Mouse (Mus musculus): Measurements from ENCODE around the gene Ptprcap. TPM values are rescaled to one million over a fixed set of nuclear protein-coding genes. Genes with fewer than 3 reads are reported as not detected.

Ptprcap gene
- polyA plus RNA-seq, 1 experiment from 2014 or later = 0.51 TPM

DNA sequence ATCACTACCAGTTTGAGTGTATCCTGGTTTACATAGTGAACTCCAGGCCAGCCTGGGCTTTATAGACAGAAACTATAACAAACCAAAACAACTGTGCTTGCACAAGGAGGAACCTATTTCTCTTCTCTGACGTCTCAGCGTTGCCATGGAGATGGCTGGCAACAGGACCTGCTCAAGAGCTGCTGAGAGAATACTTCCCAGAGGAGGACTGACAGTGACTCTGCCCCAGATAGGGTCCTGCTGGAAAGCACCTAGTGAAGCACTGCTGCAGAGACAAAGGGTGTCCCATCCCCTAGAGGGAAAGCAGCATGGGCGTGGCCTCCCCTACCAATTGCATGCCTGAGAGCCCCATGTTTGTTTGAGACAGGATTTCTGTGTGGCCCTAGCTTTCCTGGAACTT lies 28.5 kb downstream of the Ptprcap start:
- no peak overlapping the region for H3K27ac ChIP-seq (ENCODE audit: low read depth, low read length)
- no peak for ATAC-seq (ENCODE audit: low read depth)

DNA sequence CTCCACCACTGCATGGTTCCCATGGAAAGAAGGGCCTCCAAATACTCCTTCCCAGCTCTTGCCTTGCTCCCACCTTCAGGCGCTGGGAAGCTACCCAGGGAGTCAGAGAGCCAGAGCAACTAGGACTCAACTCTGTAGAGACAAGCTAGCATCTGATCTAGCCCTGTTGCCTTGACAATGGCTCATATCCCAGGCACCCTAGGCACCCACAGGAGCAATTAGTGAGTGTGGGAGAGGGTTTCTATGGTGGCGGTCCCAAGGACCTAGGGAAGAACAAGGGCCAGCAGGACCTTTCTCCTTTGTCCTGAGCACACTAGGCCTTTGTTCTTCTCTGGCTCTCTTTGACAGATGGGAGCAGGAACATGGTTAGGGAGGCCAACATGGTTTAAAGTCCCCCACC lies 30.3 kb downstream of the Ptprcap start:
- H3K27ac ChIP-seq (ENCODE audit: low read depth, low read length) = no peak overlapping the region
- ATAC-seq (ENCODE audit: low read depth) = no peak
- WGBS = 65% methylated on average over 2 of the region's 2 CpGs
- no peaks in the 10 kb centered on the region for H3K9me3 ChIP-seq (ENCODE audit: control insufficient read depth, low read length)
- H3K27me3 ChIP-seq (ENCODE audit: control insufficient read depth, insufficient read depth, low read length) = no peaks in the 10 kb centered on the region
- H3K9ac ChIP-seq (replicated peaks; ENCODE audit: low read depth, low read length) = no peak overlapping the region
- no peaks in the 10 kb centered on the region for H3K4me1 ChIP-seq (ENCODE audit: control insufficient read depth, insufficient read depth, low read length)
- H3K4me2 ChIP-seq (ENCODE audit: low read depth, low read length) = no peak overlapping the region
- no peaks in the 10 kb centered on the region for H3K36me3 ChIP-seq (ENCODE audit: control insufficient read depth, insufficient read depth, low read length)
- no peak overlapping the region for H3K4me3 ChIP-seq (ENCODE audit: low read depth, low read length)

More for the DNA sequence above, 28.5 kb downstream of the Ptprcap start:
- H3K27me3 ChIP-seq (ENCODE audit: control insufficient read depth, insufficient read depth, low read length) = no peaks in the 10 kb centered on the region
- 40% methylated on average over 3 of the region's 3 CpGs for WGBS
- H3K4me3 ChIP-seq (ENCODE audit: low read depth, low read length) = no peak overlapping the region
- H3K4me1 ChIP-seq (ENCODE audit: control insufficient read depth, insufficient read depth, low read length) = no peaks in the 10 kb centered on the region
- H3K9ac ChIP-seq (replicated peaks; ENCODE audit: low read depth, low read length) = no peak overlapping the region
- H3K4me2 ChIP-seq (ENCODE audit: low read depth, low read length) = no peak overlapping the region
- H3K36me3 ChIP-seq (ENCODE audit: control insufficient read depth, insufficient read depth, low read length) = no peaks in the 10 kb centered on the region
- no peaks in the 10 kb centered on the region for H3K9me3 ChIP-seq (ENCODE audit: control insufficient read depth, low read length)

DNA sequence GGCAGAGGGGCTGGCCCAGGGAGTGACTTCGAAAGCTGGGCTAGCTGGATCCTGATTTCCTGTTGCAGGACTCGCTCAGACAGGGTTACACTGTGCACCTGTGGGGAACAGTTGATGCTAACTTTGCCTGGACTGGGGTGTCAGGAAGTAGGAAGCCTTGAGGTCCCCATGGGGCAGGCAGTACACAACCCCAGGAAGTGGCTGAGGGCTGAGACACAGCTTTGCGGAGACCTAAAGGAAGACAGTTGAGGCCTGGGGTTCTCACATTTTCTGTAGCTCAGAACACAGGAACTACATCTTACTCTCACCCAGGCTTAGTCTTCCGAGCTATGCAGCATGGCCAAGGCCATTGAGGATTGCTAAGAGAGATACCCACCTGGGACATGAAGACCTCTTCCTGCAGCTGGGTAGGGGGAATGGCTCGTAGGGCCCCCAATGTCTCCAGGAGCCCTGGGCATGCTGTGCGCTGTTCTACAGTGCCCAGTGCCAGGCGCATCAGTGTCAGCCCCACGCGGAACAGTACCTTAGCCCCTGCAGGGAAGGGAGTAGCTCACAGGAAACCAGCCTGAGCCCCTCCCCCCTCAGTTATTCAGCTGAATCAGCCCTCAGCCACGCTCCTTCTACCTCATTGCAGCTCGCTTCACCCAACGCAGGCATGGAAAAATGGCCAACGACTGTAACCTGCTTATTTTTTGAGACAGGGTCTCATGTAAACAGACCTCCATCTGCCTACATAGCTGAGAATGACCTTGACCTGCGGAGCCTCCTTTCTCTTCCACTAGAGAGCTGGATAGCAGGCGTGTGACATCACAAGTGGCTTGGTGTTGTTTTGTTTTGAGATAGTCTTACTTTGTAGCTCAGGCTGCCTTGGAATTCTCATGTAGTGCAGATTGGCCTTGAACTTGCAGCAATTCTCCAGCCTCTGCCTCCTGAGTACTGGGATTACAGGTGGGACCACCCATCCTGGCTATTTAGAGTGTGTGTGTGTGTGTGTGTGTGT lies 31.9 kb downstream of the Ptprcap start:
- H3K27me3 ChIP-seq (ENCODE audit: control insufficient read depth, insufficient read depth, low read length) = no peaks in the 10 kb centered on the region
- H3K9me3 ChIP-seq (ENCODE audit: control insufficient read depth, low read length) = no peaks in the 10 kb centered on the region
- no peak overlapping the region for H3K27ac ChIP-seq (ENCODE audit: low read depth, low read length)
- H3K4me2 ChIP-seq (ENCODE audit: low read depth, low read length) = no peak overlapping the region
- no peak overlapping the region for H3K9ac ChIP-seq (replicated peaks; ENCODE audit: low read depth, low read length)
- no peak overlapping the region for H3K4me3 ChIP-seq (ENCODE audit: low read depth, low read length)
- no peaks in the 10 kb centered on the region for H3K36me3 ChIP-seq (ENCODE audit: control insufficient read depth, insufficient read depth, low read length)
- no peak for ATAC-seq (ENCODE audit: low read depth)
- H3K4me1 ChIP-seq (ENCODE audit: control insufficient read depth, insufficient read depth, low read length) = no peaks in the 10 kb centered on the region
- WGBS = 56% methylated on average over 15 of the region's 15 CpGs

DNA sequence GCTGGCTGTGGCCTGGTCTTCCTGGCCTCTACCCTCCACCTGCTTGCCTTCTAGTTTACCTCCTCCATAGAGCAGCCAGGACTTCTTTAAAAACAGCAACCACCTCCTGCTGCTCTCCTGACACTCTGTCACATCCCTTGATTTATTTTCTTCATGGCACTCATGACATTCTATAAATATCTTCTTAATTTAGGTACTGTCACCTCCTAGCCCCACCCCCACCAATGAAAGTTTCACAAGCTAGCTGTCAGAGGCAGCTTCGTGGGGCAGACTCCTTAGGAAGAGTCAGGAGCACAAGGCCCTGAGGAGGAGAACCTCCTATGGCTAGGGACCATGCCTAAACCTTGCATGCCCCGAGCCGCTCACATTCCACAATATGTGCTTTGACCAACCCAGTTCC lies 33.9 kb downstream of the Ptprcap start:
- Histone ChIP-seq H3K4me3 (ENCODE audit: low read depth, low read length) (no peak overlapping the region), H3K36me3 (ENCODE audit: control insufficient read depth, insufficient read depth, low read length) (no peaks in the 10 kb centered on the region), H3K9ac (replicated peaks; ENCODE audit: low read depth, low read length) (no peak overlapping the region), H3K27me3 (ENCODE audit: control insufficient read depth, insufficient read depth, low read length) (no peaks in the 10 kb centered on the region), H3K4me2 (ENCODE audit: low read depth, low read length) (no peak overlapping the region), H3K27ac (ENCODE audit: low read depth, low read length) (no peak overlapping the region), H3K9me3 (ENCODE audit: control insufficient read depth, low read length) (no peaks in the 10 kb centered on the region), H3K4me1 (ENCODE audit: control insufficient read depth, insufficient read depth, low read length) (no peaks in the 10 kb centered on the region)
- WGBS = 80% methylated on average over 3 of the region's 3 CpGs
- ATAC-seq (ENCODE audit: low read depth) = no peak

DNA sequence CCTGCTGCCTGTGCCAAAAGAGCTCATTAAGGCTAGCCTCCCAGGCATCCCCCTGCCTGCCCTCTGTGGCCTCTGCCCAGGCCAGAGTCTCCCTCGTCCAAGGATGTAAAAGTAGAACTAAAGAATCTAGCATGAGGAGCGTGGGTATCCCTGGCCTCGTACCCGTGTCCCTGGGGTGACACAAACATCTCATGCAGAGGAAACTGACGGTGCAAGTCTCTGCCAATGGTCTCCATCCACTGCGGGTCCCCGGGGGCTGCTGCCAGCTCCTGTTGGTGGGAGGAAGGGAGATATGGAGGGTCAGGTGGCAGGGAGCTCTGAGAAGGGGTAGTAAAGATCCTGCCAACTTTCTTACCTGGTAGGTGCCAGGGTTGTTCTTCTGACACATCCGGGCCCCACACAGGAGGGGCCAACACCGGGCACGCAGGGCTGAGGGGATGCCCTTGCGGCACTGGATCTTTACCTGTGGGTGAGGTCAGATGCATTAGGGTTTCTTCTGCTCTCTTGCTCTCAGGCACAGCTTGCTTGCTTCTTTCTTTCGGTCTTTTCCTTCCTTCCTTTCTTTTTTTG lies 35.7 kb downstream of the Ptprcap start:
- Histone ChIP-seq H3K4me1 (ENCODE audit: control insufficient read depth, insufficient read depth, low read length) (peaks cover 10% of the 10 kb centered on the region), H3K27ac (ENCODE audit: low read depth, low read length) (no peak overlapping the region), H3K27me3 (ENCODE audit: control insufficient read depth, insufficient read depth, low read length) (no peaks in the 10 kb centered on the region), H3K36me3 (ENCODE audit: control insufficient read depth, insufficient read depth, low read length) (peaks cover 7% of the 10 kb centered on the region), H3K4me2 (ENCODE audit: low read depth, low read length) (no peak overlapping the region), H3K9me3 (ENCODE audit: control insufficient read depth, low read length) (no peaks in the 10 kb centered on the region), H3K9ac (replicated peaks; ENCODE audit: low read depth, low read length) (no peak overlapping the region), H3K4me3 (ENCODE audit: low read depth, low read length) (no peak overlapping the region)
- ATAC-seq (ENCODE audit: low read depth) = no peak
- WGBS = 83% methylated on average over 12 of the region's 12 CpGs

DNA sequence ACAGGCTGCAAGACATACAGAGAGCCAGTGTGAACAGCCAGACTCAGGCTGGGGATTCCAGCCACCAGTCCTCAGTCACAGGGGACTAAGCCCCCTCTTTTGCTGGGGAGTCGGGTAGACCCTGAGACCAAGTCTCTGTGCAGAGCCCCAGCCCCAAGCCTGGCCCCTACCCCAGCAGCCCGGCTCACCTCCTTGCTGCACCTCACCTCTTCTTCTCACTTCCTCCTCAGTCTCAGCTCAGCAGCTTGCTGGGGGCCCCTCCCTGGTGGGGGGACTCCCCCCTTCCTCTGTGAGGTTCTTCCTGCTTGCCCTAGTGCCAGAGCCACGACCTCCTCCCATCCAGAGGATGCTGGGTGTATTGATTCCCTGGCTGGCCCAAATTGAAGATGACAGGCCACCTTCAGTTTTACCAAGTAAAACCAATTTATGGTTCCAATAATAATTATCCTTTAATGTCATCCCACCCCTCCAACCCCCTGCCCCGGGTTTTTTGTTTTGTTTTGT lies 37.5 kb downstream of the Ptprcap start, which contains the start of gene Tbc1d10c:
Gene Tbc1d10c, minus strand, starts transcription at position 454 of the 504 bp plus-strand sequence.
- Histone ChIP-seq H3K9ac (replicated peaks; ENCODE audit: low read depth, low read length) (peak within 1 kb of the TSS; percentile 98), H3K9me3 (ENCODE audit: control insufficient read depth, low read length) (no peaks in the 10 kb centered on the region), H3K4me1 (ENCODE audit: control insufficient read depth, insufficient read depth, low read length) (peaks cover 10% of the 10 kb centered on the region), H3K4me2 (ENCODE audit: low read depth, low read length) (peak within 1 kb of the TSS; percentile 97), H3K4me3 (ENCODE audit: low read depth, low read length) (peak within 1 kb of the TSS; percentile 80), H3K27ac (ENCODE audit: low read depth, low read length) (peak within 1 kb of the TSS; percentile 91), H3K36me3 (ENCODE audit: control insufficient read depth, insufficient read depth, low read length) (peaks cover 24% of the 10 kb centered on the region), H3K27me3 (ENCODE audit: control insufficient read depth, insufficient read depth, low read length) (no peaks in the 10 kb centered on the region)
- ATAC-seq (ENCODE audit: low read depth) = no peak
- WGBS = 54% methylated on average over 3 of the region's 4 CpGs

DNA sequence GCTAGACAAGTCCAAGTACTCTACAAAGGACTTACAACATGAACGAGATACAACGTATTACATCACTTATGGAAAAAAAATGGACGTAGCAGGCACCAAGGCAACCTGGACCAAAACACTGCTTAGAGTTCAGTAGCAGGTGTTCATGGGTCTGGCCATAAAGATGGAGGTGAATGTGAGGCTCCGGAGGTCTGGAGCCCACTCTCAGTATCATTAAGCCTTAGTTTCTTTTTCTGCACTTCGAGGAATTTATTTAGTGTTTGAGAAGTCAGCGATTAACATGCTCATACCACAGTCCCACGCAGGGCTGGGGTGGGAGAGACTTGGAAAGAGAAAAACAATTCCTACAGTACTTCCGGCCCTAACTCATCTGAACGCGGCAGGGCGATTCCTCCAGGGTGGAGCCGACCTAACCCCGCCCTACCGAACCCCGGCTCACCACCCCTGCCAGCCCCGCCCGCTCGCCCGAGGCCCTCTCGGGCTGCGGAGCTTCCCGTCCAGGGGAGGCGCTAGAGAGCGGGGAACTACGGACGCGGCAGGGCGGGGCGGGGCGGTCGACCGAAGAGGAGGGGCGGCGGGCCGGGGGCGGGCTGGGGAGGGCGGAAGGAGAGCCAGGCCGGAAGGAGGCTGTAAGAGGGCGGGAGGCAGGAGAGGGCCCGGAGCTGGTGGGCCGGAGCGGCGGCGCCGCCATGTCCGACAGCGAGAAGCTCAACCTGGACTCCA lies 38.3 kb downstream of the Ptprcap start, which contains the start of gene Ppp1ca:
Gene Ppp1ca, plus strand, starts transcription at position 538 of the 723 bp plus-strand sequence.
- WGBS = 7% methylated on average over 34 of the region's 47 CpGs
- peak within 1 kb of the TSS; percentile 80 for H3K4me3 ChIP-seq (ENCODE audit: low read depth, low read length)
- peak within 1 kb of the TSS; percentile 91 for H3K27ac ChIP-seq (ENCODE audit: low read depth, low read length)
- ATAC-seq (ENCODE audit: low read depth) = peak; percentile 91
- peaks cover 10% of the 10 kb centered on the region for H3K4me1 ChIP-seq (ENCODE audit: control insufficient read depth, insufficient read depth, low read length)
- H3K27me3 ChIP-seq (ENCODE audit: control insufficient read depth, insufficient read depth, low read length) = no peaks in the 10 kb centered on the region
- no peaks in the 10 kb centered on the region for H3K9me3 ChIP-seq (ENCODE audit: control insufficient read depth, low read length)
- H3K4me2 ChIP-seq (ENCODE audit: low read depth, low read length) = peak within 1 kb of the TSS; percentile 97
- peak within 1 kb of the TSS; percentile 98 for H3K9ac ChIP-seq (replicated peaks; ENCODE audit: low read depth, low read length)
- H3K36me3 ChIP-seq (ENCODE audit: control insufficient read depth, insufficient read depth, low read length) = peaks cover 26% of the 10 kb centered on the region

DNA sequence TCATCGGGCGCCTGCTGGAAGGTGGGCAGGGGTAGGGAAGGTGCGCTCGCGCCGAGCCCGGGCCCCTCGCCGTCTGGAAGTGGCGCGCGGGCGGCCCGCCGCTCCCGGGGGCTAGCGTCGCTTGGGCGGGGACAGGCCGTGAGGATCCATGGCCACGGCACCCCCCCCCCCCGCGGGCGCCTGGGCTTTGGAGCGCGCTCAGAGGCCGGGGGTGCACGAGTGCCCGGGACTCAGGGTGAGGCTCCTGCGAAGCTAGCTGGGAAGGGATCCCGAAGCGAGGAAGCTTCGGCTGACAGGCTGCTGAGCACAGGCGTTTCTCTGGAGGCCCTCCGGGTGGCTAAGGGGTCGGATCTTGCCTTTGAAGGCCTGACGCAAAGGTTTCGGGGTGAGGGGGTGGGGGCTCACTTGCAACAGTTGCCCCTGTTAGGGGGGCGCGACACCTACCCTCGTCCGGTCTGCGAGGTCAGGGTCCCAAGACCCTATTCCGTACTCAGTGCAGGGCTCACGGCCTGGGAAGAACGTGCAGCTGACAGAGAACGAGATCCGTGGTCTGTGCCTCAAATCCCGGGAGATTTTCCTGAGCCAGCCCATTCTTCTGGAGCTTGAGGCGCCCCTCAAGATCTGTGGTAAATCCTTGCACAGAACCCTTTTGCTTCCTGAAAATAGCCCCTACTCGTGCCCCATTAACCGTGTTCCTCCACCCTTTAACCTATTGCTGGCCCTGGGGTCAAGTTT lies 39.0 kb downstream of the Ptprcap start:
- peak overlapping the region; percentile 80 for H3K4me3 ChIP-seq (ENCODE audit: low read depth, low read length)
- peaks cover 10% of the 10 kb centered on the region for H3K4me1 ChIP-seq (ENCODE audit: control insufficient read depth, insufficient read depth, low read length)
- H3K4me2 ChIP-seq (ENCODE audit: low read depth, low read length) = peak overlapping the region; percentile 97
- peak; percentile 52 for ATAC-seq (ENCODE audit: low read depth)
- under 1% methylated on average over 51 of the region's 52 CpGs for WGBS
- peaks cover 26% of the 10 kb centered on the region for H3K36me3 ChIP-seq (ENCODE audit: control insufficient read depth, insufficient read depth, low read length)
- no peaks in the 10 kb centered on the region for H3K27me3 ChIP-seq (ENCODE audit: control insufficient read depth, insufficient read depth, low read length)
- H3K9ac ChIP-seq (replicated peaks; ENCODE audit: low read depth, low read length) = peak overlapping the region; percentile 98
- H3K9me3 ChIP-seq (ENCODE audit: control insufficient read depth, low read length) = no peaks in the 10 kb centered on the region
- H3K27ac ChIP-seq (ENCODE audit: low read depth, low read length) = peak overlapping the region; percentile 91
